Mouse (Mus musculus) duodenum, adult 2 months (tissue): Measurements from ENCODE around the gene Sptbn4. TPM values are rescaled to one million over a fixed set of nuclear protein-coding genes. Genes with fewer than 3 reads are reported as not detected.

ENCODE experiments used
- polyA plus RNA-seq: library from polyadenylated mRNA; depleted of rRNA; stranded (reverse); fragments of >200 nt; gene quantifications from 2 replicates; pipeline ENCODE4 v1.2.3, GENCODE M21; 2012; ENCODE audit warnings: low replicate concordance; rRNA removed

Sptbn4 gene
- polyA plus RNA-seq, result 0.30 and 0.39 TPM in 2 replicates

GRCm38 (mm10) chr7:27447419-27448286, at the start of gene Sptbn4, which contains the start of gene Blvrb:
TSS of gene Sptbn4 (minus strand) at chr7:27447686.
TSS of gene Blvrb (plus strand) at chr7:27447978.

GRCm38 (mm10) chr7:27486770-27487697, 39.5 kb upstream of the Sptbn4 start, which contains the start of gene Sertad1:
TSS of gene Sertad1 (plus strand) at chr7:27486910.

GRCm38 (mm10) chr7:27473156-27473834, 25.8 kb upstream of the Sptbn4 start, which contains the start of gene Sertad3:
TSS of gene Sertad3 (plus strand) at chr7:27473768.

DNA sequence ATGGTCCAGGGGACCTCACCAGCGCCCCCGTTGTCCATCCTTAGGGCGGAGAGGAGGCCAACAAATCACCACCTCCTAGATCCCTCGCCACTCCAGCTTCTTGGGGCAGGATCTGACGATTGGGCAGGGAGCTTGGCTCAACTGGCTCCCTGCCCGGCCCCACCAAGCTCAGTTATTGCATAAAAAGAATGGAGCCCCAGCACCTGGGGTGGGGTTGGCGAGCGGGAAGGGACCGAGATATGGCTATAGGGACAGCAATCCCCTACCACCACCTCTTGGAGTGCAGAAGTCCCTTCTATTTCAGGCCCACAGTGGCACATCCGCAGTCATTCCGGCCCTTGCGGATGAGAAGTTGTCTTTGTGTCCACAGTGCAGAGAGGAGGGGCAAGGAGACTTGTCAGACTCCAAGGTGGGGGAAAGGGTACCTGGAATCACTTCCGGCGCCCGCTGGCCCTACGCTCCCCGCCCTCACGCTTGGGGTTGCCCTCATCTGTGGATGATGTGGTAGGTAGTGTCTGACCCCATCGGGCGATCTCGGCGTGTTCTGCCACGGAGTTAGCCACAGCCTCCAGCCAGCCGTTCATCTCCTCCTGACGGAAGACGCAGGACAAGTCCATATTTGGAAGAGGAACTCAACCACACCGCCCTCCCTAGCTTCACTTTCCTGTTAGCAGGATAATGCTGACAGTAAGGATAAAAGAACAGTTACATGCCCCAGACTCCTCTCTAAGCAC, 90.5 kb downstream of the Sptbn4 start, which contains the start of gene Gm20479:
TSS of gene Gm20479 (minus strand) at position 559 of the 734 bp plus-strand sequence.

GRCm38 (mm10) chr7:27355745-27356240, 91.7 kb downstream of the Sptbn4 start, which contains the start of gene Shkbp1:
TSS of gene Shkbp1 (minus strand) at chr7:27356019.

GRCm38 (mm10) chr7:27337175-27337853, 110.2 kb downstream of the Sptbn4 start, which contains the start of gene Ltbp4:
TSS of gene Ltbp4 (minus strand) at chr7:27337692.

Other genes with a start within 250 kb of the Sptbn4 start
- 15.1 and 25.8 TPM in 2 replicates for gene Itpkc, start 219.0 kb downstream of the Sptbn4 start, polyA plus RNA-seq
- gene Coq8b, start 214.7 kb downstream of the Sptbn4 start, polyA plus RNA-seq, result 46.2 and 78.2 TPM in 2 replicates
- 10.6 and 11.3 TPM in 2 replicates for gene Numbl, start 189.3 kb downstream of the Sptbn4 start, polyA plus RNA-seq
- gene Ltbp4, start 110.0 kb downstream of the Sptbn4 start, polyA plus RNA-seq, result 133 and 135 TPM in 2 replicates
- 102 and 115 TPM in 2 replicates for gene Shkbp1, start 91.7 kb downstream of the Sptbn4 start, polyA plus RNA-seq
- not detected in 2 replicates for gene Gm20479, start 90.3 kb downstream of the Sptbn4 start, polyA plus RNA-seq
- 87.9 and 102 TPM in 2 replicates for gene Blvrb, start 292 bp upstream of the Sptbn4 start, polyA plus RNA-seq
- 14.9 and 16.7 TPM in 2 replicates for gene Sertad3, start 26.1 kb upstream of the Sptbn4 start, polyA plus RNA-seq
- gene Sertad1, start 39.2 kb upstream of the Sptbn4 start, polyA plus RNA-seq, result 41.7 and 97.4 TPM in 2 replicates
- gene Prx, start 51.6 kb upstream of the Sptbn4 start, polyA plus RNA-seq, result 0.41 and 0.70 TPM in 2 replicates
- 0.76 and 0.79 TPM in 2 replicates for gene Hipk4, start 75.6 kb upstream of the Sptbn4 start, polyA plus RNA-seq
- 64.8 and 71.2 TPM in 2 replicates for gene Pld3, start 105.5 kb upstream of the Sptbn4 start, polyA plus RNA-seq
- gene 2310022A10Rik, start 105.5 kb upstream of the Sptbn4 start, polyA plus RNA-seq, result 15.7 and 19.1 TPM in 2 replicates
- 27.6 and 31.4 TPM in 2 replicates for gene Akt2, start 143.9 kb upstream of the Sptbn4 start, polyA plus RNA-seq
- 0.51 and 0.71 TPM in 2 replicates for gene Ttc9b, start 206.2 kb upstream of the Sptbn4 start, polyA plus RNA-seq
- 20.3 and 23.1 TPM in 2 replicates for gene Map3k10, start 226.9 kb upstream of the Sptbn4 start, polyA plus RNA-seq
- gene Zfp607b, start 241.7 kb upstream of the Sptbn4 start, polyA plus RNA-seq, result not detected in 2 replicates